Mouse (Mus musculus) lung, adult 2 months (tissue): ENCODE measurements around the gene Cnpy3.

Experiments used
- CTCF ChIP-seq: fragments of 200-500 bp; IDR thresholded peaks from 2 replicates; pipeline ENCODE4 v1.5.1; 2011; ENCODE audit warnings: mild to moderate bottlenecking, low read length, control low read depth; ENCODE audit not compliant: insufficient read depth
- POLR2A ChIP-seq: fragments of 200-500 bp; IDR thresholded peaks from 2 replicates; pipeline ENCODE4 v1.6.1; 2011; ENCODE audit warnings: low read depth, mild to moderate bottlenecking, control low read depth, low read length, borderline replicate concordance; ENCODE audit errors: extremely low read depth

DNA sequence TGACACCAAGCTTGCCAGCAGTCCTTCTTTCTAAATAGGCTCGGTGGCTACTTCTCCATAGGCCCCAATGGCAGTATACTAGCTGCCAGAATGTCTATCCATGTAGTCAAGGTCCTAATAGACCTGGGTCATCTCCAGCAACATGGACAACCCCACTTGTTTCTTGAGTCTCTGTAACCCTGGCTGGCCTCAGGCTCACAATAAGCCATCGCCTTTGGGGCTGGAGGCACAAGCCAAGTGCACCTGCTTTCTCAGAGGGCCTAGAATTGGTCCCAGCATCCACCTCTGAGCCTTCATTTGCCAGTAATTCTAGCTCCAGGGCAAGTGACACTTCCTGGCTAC is 22.1 kb upstream of the Cnpy3 start:
- TF ChIP-seq POLR2A (no peak), CTCF (no peak)
